Mouse (Mus musculus) right cerebral cortex, postnatal 25 days (tissue): Measurements from ENCODE around the gene Ano8.
A peak's percentile ranks its signal among the peaks of the same experiment; 100 is the strongest.

Experiments
- DNase-seq: peaks from one replicate; pipeline ENCODE4 v3.0.0; 2022

The Ano8 gene

DNA sequence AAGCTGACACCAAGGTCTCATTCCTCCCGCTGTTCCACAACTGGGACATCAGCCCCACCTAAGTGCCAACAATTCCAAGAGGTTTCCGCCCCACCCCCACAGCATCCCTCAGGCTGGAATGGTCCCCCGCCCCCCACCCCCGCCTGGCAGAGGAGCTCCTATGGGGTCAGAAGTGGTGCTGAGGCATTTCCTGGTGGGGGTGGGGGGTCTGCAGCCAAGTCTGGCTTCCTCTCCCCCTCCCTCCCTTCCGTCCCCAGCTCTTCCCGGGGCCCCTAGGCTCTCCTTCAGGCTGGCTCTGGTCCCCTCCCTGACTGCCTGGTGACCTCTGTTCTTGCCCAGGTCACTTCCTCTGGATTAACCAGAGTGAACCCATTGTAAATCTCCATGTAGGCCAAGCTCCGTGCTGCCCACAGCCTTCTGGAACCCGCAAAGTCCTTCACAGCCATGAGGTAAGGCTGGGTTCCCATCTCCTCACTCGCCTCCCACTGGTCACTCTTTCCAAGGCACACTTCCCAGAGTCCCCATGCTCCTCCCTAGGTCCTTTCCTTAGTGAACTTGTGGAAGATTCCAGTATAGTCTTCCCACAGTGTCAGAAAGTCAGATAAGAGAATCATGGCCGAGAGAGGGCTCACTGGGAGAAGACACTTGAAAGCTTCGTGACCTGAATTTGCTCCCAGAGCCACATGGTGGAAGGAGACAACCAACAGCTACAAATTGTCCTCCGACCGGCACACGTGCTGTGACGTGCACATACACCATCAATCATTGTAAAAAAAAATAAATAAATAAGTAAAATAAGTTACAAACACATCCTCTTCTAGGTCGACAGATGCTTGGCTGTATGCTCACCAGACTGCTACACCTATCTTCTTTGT, 13.3 kb upstream of the Ano8 start:
- DNase-seq = no peak

DNA sequence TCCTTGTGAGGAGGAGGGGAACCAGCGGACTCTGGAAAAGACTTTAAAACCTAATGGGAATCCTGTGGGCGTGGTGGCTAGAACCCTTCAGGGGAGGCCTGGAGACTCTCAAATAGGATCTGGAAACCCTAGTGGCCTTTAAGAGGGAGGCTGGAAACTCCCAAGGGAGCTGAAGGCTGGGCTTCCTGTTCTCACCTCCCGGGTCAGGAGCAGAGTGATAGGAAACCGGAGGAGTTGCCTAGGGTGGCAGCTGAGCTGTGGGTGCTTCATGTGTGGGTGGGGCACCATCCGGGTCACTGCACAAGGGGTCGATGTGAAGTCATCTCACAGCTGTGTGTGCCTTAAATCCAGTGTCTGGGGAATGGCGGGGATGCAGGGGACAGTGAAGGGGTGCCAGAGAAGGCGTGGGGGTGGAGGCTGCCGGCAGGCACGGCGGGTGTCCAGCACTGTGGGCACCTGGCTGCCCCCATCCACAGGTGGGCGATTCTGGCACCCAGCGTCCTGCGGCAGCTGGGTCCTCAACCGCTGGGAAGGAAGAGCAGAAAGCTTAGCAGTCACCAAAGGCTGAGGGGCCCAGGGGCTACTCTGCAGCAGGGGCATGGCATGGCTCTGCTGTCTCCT, 12.2 kb upstream of the Ano8 start:
- no peak for DNase-seq

DNA sequence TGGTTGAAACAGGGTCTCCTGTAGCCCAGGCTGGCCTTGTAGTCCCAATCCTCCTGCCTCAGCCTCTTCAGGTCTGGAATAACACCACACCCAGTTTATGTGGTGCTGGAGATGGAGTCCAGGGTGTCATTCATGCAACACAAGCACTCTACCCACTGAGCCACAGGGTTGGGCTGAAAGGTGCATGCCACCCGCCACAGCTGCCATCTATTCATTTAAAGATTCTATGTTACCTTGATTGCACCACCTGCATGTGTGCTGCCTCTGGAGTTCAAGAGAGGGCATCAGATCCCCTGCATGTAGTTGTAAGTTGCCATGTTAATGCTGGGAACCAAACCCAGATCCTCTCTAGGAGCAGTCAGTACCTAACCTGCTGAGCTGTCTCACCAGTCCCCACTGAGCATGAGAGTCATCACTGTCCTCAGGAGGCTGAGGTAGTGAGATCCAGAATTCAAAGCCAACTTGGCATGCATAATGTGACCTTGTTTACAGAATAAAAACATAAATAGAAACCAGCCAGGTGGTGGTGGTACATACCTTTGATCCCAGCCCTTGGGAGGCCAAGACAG, 11.4 kb upstream of the Ano8 start:
- no peak for DNase-seq

DNA sequence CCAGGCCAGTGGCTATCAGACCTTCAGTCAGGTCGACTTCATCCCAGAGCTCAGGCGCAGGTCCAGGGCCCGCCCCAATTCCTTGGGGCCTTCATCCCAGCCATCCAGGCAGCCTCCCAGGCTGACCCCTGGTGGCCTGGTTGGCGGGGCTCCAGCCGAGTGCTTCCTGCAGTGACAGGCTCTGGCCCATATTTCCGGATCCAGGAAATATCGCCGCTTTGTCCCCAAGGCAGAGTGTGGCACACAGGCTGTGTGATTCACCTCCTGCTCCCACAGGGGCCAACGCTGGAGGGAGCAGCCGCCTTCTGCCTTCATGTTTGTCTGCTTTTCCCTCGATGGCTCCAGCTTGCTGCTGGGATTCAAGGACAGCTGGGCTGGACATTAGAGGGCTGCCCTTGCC, 10.7 kb upstream of the Ano8 start:
- DNase-seq = no peak

DNA sequence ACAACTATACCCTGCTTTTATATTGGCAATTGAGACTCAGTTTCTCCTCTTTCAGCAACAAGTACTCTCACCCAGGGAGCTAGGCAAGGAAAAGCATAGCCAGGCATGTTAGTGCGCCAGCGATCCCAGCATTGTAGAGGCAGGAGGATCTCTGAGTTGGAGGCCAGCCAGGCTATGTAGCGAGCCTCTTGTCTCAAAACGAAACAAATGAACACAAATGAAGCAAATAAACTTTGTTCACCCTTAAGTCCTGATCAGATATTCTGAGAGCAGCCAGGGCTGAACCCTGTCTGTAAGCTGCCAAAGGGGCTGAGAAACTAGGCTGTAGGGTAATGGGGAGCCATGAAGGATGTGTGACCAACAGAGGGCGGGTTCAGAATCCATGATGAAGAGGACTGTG, 10.0 kb upstream of the Ano8 start:
- DNase-seq = no peak

DNA sequence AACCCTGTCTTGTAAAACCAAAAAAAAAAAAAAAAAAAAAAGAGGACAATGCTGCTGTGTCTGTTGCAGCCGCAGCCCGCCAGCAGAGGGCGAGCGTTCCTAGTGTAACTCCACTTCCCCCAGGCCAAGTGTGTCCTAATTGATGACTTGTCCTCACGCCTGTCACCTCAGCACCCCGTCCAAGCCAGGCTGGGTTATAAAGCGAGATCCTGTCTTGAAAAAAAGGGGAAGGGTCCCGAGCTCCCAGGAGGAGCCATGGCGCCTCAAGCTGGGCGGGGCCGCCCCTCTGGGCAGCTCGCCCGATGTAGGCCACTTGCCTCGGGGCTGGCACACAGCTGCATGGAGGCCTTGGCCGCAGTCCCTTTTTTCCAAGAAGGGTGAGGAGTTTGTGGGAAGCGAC, 9.3 kb upstream of the Ano8 start:
- peak; percentile 77 for DNase-seq

DNA sequence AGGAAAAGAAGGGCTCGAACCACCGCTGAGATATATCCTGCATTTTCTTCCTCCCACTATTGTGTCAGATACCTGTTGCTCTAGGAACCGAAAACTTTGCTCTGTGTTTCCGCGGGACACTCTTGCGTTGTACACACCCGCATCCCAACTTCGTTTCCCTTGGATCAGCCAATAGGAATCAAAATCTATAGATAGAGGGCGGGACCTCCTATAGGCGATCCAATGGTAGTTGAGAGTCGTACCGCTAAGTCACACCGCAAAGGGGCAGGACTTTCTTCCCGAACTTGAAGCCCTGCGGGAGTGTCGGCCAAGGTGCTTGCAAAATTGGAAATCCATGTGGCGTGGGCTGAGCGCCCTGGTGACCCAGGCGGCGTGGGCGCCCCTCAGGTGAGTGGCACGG, 2.7 kb upstream of the Ano8 start:
- DNase-seq = peak; percentile 82

DNA sequence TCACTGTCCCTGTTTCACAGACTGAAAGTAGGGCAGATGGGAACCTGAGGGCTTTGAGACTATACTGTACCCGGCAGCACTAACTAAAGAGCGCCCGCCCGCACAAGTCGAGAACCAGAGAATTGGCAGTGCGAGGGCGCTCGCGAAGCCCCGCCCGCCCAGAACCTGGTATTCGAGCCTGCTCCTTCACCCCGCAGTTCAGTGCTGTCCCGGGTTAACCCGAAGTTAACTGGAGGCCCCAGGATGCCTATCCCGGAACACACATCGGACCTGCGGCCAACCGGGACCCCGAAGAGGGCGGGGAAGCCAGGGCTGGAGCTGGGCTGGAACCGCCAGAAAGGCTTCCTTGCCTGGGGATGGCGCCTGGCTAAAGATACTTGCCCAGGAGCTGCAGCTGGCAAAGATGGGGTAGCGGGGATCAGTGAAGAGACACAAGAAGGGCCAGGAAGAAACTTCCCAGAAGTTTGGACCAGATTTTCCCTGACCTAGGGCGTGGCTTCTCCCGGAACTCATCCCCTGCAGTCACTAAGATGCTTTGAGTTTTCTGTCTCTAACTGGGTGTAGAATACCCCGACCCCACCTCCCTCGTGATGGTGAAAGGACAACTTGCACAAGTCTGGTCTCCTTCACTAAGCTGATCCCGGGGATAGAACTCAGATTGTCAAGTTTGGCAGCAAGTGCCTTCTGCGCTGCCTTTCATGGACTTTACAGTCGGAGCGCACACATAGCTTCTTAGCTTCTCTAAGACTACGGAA, 2.1 kb upstream of the Ano8 start, which contains the start of gene Gtpbp3:
TSS of gene Gtpbp3 (plus strand) at position 413 of the 755 bp plus-strand sequence.
- DNase-seq = peak; percentile 84

DNA sequence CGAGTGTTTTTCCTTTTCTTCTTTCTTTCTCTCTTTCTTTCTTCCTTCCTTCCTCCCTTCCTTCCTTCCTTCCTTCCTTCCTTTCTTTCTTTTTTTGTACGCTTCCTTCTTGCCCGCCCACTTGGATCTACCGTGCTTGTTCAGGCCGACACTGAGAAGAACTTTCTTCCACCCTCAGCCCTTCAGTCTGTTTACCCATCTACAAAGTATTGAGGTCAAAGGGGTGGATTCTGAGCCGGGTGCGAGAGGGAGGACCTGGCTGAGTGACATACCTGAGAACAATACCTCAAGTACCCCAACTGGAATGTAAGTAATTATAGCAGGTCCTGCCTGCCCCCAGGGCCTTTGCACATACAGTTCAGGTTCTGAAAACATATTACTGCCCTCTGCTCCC, 370 bp upstream of the Ano8 start:
- no peak for DNase-seq

DNA sequence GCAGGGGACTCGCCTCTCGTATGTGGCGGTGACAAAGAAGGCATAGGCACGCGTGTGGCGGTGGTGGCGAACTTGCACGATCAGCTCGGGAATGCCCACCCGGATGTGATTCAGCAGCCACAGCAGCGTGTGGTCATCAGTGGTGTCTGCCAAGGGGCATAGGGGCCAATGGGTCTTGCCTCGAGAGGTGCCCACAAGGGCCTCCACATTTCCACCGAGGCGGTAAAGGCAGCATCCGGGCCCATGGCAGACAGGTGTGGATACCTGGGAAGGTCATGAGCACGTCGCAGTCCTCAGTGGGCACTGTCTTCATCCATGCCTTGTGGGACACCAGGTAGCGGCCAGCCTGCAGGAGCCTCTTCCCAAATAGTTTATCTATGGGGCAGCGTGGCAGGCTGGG, 1.0 kb downstream of the Ano8 start:
- no peak for DNase-seq

DNA sequence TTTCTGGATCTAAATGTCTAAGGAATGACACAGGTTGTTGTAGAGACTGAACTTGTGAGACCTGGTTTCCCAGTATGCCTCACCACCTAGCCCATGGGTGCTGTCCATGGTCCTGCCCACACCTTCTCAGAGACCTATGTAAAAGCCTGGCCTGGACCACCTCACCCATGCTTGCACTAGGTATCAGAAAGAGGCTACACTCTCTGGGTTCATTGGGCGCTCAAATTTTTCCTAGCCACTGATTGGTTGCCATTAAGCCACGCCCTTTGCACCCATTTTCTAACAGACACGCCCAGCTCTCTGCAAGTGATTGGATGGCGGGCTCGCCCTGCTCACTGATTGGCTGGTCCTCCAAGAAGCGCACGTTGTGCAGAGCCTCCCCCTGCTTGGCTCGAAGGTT, 1.8 kb downstream of the Ano8 start:
- DNase-seq = no peak

DNA sequence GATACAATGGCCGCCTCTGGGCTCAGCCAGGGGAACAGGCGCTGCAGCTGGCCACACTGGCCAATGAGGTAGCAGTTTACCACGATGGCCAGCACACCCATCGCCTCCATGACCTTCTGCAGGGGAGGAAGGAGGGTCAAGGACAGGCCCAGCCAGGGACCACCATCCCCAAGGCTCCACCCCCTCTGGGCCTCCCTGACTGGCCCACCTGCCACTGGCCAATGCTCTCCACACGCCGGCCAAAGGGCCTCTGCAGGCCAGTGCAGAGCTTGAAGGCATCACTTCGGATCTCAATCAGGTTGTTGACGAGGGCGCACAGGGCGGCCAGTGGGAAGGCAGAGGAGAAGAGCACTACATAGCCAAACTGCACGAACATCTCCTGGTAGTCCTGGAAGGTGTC, 6.8 kb downstream of the Ano8 start:
- DNase-seq = no peak

DNA sequence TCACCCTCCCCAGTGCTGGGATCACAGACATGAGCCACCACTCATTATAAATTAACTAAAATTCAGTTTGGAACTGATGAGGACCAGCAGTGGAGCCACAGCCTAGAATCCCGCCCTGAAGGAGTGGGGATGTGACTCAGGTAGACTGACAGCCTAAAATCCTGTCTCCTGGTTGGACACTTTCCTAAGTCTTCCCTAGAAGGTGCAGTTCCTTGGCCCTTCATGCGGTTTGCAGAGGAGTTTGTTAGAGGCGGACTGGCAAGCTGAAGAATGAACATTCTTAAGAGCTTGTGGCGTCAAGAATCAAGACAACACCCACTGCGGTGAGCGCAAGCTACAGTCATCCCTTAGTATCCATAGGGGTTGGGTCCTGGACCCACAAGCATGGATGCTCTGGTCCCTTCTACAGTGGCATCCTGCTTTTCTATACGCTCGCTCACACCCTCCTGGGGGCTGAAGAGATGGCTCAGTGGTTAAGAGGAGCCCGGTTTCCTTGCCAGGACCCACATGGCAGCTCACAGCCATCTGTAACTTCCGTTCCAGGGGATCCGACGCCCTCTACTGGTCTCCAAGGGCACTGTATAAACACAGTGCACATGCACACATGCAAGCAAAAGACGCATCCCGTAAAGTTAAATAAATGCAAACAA, 8.4 kb downstream of the Ano8 start:
- no peak for DNase-seq

DNA sequence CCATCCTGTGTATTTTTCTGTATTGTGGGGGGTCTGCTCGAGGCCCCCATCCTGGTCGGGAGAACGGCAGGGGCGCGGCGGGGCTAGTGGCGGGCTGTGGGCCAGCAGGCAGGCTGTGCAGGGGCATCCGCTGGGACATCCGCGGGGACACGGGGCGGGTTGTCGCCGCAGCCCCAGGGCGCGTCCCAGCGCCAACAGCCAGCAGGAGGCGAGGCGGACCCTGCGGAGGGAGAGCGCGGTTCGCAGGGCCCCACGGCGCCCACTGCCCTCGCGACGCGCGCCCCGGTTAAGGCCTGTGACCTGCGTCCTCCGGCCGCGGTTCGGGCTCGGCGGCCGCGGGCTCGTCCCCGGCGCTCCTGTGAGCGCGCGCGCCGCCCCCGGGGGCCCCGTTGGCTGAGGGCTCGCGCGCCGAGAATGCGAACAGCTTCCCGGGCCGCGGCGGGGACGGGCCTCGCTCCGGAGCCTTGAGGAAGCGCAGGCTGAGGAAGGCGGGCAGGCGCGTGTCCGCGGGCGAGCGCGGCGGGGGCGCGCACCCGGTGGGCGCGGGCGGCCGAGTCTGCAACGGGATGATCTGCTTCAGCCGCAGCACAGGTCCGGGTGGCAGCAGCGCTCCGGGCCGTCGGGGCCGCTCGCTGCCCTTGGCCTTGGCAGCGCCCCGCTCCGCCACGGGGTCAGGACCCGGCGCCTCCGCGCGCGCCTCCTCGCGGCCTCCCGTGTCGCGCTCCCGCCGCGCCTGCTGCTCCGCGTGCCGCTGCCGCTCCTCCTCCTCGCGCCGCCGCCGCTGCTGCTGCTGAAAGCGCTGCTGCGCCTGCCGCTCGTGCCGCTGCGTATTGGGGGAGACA, 9.4 kb downstream of the Ano8 start:
- peak; percentile 85 for DNase-seq

DNA sequence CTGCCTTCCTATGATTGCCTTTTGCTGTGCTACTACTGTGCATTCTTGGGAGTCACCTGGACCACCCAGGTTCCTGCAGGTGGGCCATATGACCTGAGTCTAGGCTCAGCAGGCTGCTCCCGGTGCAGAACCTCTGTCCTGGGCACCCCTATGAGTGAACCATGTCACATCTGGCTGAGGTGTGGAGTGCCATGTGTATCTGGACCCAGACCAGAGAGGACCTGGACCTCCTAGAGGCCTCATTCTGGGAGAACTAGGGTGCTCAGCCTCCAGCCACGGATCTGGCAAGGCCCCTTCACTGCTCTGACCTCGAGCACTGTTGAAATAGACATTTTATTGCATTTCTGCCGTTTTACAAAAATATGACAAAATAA, 10.1 kb downstream of the Ano8 start:
- DNase-seq = no peak

DNA sequence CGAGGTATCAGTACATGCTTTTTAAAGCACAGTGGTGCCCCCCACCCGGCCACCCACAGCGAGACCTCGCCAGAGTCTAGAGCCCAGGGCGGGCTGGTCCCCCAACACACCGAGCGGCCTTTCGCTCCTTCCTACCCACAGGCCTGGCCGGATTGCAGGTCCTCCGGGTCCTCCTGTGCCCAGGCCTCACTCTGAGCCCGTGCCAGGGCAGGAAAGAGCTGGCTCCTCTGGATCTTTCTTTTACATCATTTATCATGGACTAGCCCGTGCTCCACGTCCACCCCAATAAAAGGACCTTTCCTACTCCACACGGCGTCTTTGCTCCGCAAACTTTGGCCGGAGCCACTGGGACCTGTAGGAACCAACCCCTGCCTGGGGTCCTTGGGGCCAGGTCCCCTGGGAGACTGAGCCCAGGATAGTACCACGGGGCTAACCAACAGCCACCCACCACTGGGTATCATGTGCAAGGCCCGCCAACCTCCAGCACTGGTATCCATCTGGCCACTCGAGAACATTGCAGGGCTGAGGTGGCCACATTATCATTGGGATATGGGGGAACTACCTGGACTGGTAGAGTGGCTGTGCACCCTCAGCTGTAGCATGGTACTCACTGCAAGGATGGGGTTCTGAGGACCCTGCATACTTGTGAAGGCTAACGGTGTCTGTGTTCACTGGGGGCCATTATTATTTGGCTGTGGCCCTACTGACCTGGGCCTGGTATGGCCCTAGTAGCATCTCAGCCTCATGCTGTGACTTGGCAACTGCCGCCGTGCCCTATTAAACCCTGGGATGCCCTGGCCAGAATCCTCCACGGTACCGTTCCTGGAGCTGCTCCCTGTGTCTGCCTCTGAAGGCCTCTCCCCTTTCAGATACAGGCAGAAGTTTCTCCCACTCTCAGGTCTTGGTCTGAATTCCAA, 10.7 kb downstream of the Ano8 start:
- DNase-seq = no peak

DNA sequence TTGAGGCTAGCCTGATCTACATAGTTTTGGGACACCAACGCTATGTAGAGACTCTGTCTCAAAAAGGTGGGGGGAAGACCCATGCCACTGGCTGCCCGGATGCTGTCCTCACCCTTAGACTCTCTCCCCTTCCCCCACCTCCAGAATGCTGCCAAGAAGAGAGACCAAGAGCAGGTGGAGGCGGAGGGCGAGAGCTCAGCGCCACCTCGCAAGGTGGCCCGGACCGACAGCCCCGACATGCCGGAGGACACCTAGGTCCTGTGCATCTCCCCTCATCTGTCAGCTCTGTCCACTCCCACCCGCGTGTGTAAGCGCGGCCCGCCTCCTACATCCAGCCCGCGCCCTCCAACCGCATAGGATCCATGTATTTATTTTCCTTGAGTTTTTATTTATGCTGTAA, 11.4 kb downstream of the Ano8 start:
- no peak for DNase-seq

DNA sequence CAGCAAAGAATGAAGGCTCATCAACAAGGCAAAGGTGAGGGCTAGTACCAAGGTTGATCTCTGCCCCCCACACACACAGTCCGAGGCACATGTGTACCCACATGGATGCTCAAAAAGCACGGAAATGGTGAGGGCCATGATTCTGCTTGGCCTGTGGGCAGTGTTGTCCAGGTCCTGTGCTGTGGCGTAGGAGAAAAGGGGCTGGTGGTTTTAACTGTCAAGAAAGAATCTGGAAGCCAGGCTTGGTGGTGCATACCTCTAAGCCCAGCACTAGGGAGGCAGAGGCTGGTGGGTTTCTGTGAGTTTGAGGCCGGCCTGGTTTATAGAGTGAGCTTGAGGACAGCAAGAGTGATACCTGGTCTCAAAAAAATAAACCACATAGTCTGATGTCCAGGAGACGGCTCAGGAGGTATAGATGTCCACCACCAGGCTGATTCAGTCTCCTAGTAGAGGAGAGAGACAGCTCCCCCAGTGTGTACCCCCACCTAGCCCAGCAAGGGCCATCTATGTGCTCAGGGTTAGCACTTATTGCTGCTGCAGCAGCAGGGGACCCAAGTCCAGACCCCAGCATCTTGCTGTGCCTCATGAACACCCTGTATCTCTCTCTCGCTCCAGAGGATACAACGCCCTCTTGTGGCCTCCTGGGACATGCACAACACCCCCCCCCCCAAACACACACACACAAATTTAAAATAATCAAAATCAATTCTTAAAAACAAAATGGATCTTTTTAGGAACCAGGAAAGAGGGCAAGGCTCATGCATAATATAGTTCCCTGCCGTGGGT, 13.0 kb downstream of the Ano8 start:
- DNase-seq = no peak

DNA sequence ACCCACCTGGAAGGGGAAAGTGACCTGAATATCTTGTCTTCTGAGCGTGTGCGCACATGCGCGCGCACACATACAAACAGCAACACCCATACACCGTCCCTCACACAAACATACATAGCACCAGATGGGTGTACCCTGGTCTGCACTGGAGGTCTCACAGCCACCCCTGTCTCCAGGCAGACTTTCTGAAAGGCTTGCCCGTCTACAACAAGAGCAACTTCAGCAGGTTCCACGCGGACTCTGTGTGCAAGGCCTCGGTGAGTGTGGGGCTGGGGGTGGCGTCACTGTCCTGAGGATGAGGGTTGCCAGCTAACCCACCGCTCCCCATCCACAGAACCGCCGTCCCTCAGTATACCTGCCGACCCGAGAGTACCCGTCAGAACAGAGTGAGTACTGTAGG, 13.9 kb downstream of the Ano8 start:
- no peak for DNase-seq

DNA sequence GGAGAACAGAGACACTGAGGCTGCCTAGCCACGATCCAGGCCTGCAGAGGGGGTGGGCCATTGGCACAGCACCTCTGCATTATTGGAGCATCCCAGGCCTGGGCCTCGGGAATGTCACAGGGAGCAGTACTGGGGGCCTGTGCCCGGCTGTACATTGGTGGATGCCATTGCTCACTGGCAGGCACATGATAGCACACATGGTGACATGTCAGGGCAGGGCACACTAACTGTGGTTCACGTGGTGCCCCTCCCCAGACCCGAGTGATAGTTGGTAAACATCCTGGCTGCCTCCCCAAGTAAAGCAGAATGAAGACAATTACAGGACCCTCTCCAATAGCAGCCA, 14.9 kb downstream of the Ano8 start:
- no peak for DNase-seq
